Mouse (Mus musculus) intestine, embryonic 15.5 days (tissue): ENCODE data around the gene Jmjd6. TPM values are rescaled to one million over a fixed set of nuclear protein-coding genes. Genes with fewer than 3 reads are reported as not detected.

ENCODE experiments used
- ATAC-seq: fragments of 200-750 bp; cut with Nextera tagmentation; 2 replicates; pipeline ENCODE4 v1.8.0; 2017; ENCODE audit warnings: moderate TSS enrichment, moderate library complexity
- H3K27ac ChIP-seq: fragments of 300-500 bp; sonication (generic); 2 replicates; pipeline ENCODE4 v1.5.1; 2015; ENCODE audit warnings: mild to moderate bottlenecking, inconsistent platforms
- H3K27me3 ChIP-seq: fragments of 300-500 bp; sonication (generic); replicated peaks from 2 replicates; pipeline ENCODE4 v1.6.1; 2015; ENCODE audit warnings: inconsistent platforms
- H3K36me3 ChIP-seq: fragments of 300-500 bp; sonication (generic); 2 replicates; pipeline ENCODE4 v1.6.1; 2015; ENCODE audit warnings: inconsistent platforms
- H3K4me1 ChIP-seq: fragments of 300-500 bp; sonication (generic); replicated peaks from 2 replicates; pipeline ENCODE4 v1.6.1; 2015; ENCODE audit warnings: inconsistent platforms
- H3K4me2 ChIP-seq: fragments of 300-500 bp; sonication (generic); replicated peaks from 2 replicates; pipeline ENCODE4 v1.6.1; 2015; ENCODE audit warnings: mild to moderate bottlenecking, inconsistent platforms
- H3K4me3 ChIP-seq: fragments of 300-500 bp; sonication (generic); replicated peaks from 2 replicates; pipeline ENCODE4 v1.5.1; 2015; ENCODE audit warnings: inconsistent platforms
- H3K9ac ChIP-seq: fragments of 300-500 bp; sonication (generic); 2 replicates; pipeline ENCODE4 v1.6.1; 2015; ENCODE audit warnings: inconsistent platforms
- H3K9me3 ChIP-seq: fragments of 300-500 bp; sonication (generic); 2 replicates; pipeline ENCODE4 v1.6.1; 2016; ENCODE audit warnings: inconsistent platforms
- WGBS: fragments of 180-500 bp; shearing (Covaris S2); methylation state at CpG from one replicate; pipeline ENCODE4 v1.1.7; 2015; 5-methylcytosine and 5-hydroxymethylcytosine counted together
- polyA plus RNA-seq: library from polyadenylated mRNA; unstranded; fragments of >200 nt; fragmentation: Nextera tagmentation; extraction: Ambion mirVana; gene quantifications from 2 replicates; pipeline ENCODE4 v1.2.1, GENCODE M21; 2015

Jmjd6 gene
- polyA plus RNA-seq, 1 experiment from 2014 or later, result 88.5 TPM

GRCm38 (mm10) chr11:116819932-116820593 lies 23.2 kb downstream of the Jmjd6 start:
- H3K4me2 ChIP-seq, result no peak overlapping the region
- peak overlapping the region; percentile 64; the same call in 1 of the 2 replicates for H3K27ac ChIP-seq
- ATAC-seq, result no peak
- no peaks in the 10 kb centered on the region for H3K9me3 ChIP-seq
- H3K36me3 ChIP-seq, result no peaks in the 10 kb centered on the region
- WGBS, result 86% methylated on average over 5 of the region's 5 CpGs
- H3K27me3 ChIP-seq, result no peaks in the 10 kb centered on the region
- H3K4me3 ChIP-seq, result no peak overlapping the region
- peaks cover 46% of the 10 kb centered on the region for H3K4me1 ChIP-seq
- H3K9ac ChIP-seq, result no peak overlapping the region

GRCm38 (mm10) chr11:116818722-116819121 lies 24.5 kb downstream of the Jmjd6 start:
- Histone ChIP-seq H3K9me3 (no peaks in the 10 kb centered on the region), H3K9ac (no peak overlapping the region), H3K4me2 (no peak overlapping the region), H3K4me3 (no peak overlapping the region), H3K4me1 (peaks cover 59% of the 10 kb centered on the region), H3K27me3 (no peaks in the 10 kb centered on the region), H3K36me3 (no peaks in the 10 kb centered on the region), H3K27ac (peak overlapping the region; percentile 64)
- WGBS, result 26% methylated on average over 8 of the region's 8 CpGs
- peak; percentile 85 for ATAC-seq

- ATAC-seq, result no peak
- H3K4me2 ChIP-seq, result no peak overlapping the region
- no peak overlapping the region for H3K4me3 ChIP-seq
- H3K27ac ChIP-seq, result no peak overlapping the region
- no peaks in the 10 kb centered on the region for H3K9me3 ChIP-seq
- WGBS, result 92% methylated on average over 5 of the region's 5 CpGs
- no peaks in the 10 kb centered on the region for H3K27me3 ChIP-seq
- no peaks in the 10 kb centered on the region for H3K36me3 ChIP-seq
- peaks cover 70% of the 10 kb centered on the region for H3K4me1 ChIP-seq
- H3K9ac ChIP-seq, result no peak overlapping the region
Measured at GRCm38 (mm10) chr11:116817567-116817966, 25.7 kb downstream of the Jmjd6 start.

GRCm38 (mm10) chr11:116816769-116817168 lies 26.5 kb downstream of the Jmjd6 start:
- Histone ChIP-seq H3K4me2 (no peak overlapping the region), H3K4me1 (peaks cover 64% of the 10 kb centered on the region), H3K27me3 (no peaks in the 10 kb centered on the region), H3K27ac (no peak overlapping the region), H3K4me3 (no peak overlapping the region), H3K9ac (no peak overlapping the region), H3K9me3 (no peaks in the 10 kb centered on the region), H3K36me3 (no peaks in the 10 kb centered on the region)
- WGBS, result 68% methylated on average over 5 of the region's 5 CpGs
- ATAC-seq, result no peak

- H3K9ac ChIP-seq, result 0 out of 2 replicates have a peak overlapping the region, but pooled peaks have one; percentile 5
- 36% methylated on average over 7 of the region's 7 CpGs for WGBS
- H3K4me2 ChIP-seq, result no peak overlapping the region; the same call in 1 of the 2 replicates
- H3K27ac ChIP-seq, result peak overlapping the region; percentile 84
- H3K4me3 ChIP-seq, result no peak overlapping the region
- H3K4me1 ChIP-seq, result peaks cover 57% of the 10 kb centered on the region
- H3K9me3 ChIP-seq, result no peaks in the 10 kb centered on the region
- H3K27me3 ChIP-seq, result no peaks in the 10 kb centered on the region
- ATAC-seq, result no peak
- H3K36me3 ChIP-seq, result no peaks in the 10 kb centered on the region
Measured at GRCm38 (mm10) chr11:116814884-116815415, 28.3 kb downstream of the Jmjd6 start.

GRCm38 (mm10) chr11:116814076-116814883 lies 29.0 kb downstream of the Jmjd6 start:
- 20% methylated on average over 20 of the region's 20 CpGs for WGBS
- H3K9ac ChIP-seq, result no peak overlapping the region; the same call in 1 of the 2 replicates
- H3K4me1 ChIP-seq, result peaks cover 51% of the 10 kb centered on the region

GRCm38 (mm10) chr11:116813610-116814009 lies 29.6 kb downstream of the Jmjd6 start:
- H3K27me3 ChIP-seq, result no peaks in the 10 kb centered on the region
- WGBS, result 77% methylated on average over 13 of the region's 13 CpGs
- no peak overlapping the region; the same call in 1 of the 2 replicates for H3K9ac ChIP-seq
- no peak for ATAC-seq
- no peak overlapping the region for H3K4me2 ChIP-seq
- no peak overlapping the region for H3K4me3 ChIP-seq
- peak overlapping the region; percentile 84 for H3K27ac ChIP-seq
- no peaks in the 10 kb centered on the region for H3K9me3 ChIP-seq
- H3K36me3 ChIP-seq, result no peaks in the 10 kb centered on the region
- H3K4me1 ChIP-seq, result peaks cover 50% of the 10 kb centered on the region

More at GRCm38 (mm10) chr11:116814076-116814883, 29.0 kb downstream of the Jmjd6 start:
- no peak overlapping the region for H3K4me2 ChIP-seq
- H3K36me3 ChIP-seq, result no peaks in the 10 kb centered on the region
- ATAC-seq, result peak; percentile 35
- no peak overlapping the region for H3K4me3 ChIP-seq
- no peaks in the 10 kb centered on the region for H3K27me3 ChIP-seq
- peak overlapping the region; percentile 84 for H3K27ac ChIP-seq
- no peaks in the 10 kb centered on the region for H3K9me3 ChIP-seq

- no peak overlapping the region for H3K9ac ChIP-seq
- H3K4me1 ChIP-seq, result peaks cover 47% of the 10 kb centered on the region
- no peak overlapping the region for H3K4me3 ChIP-seq
- no peaks in the 10 kb centered on the region for H3K27me3 ChIP-seq
- peak overlapping the region; percentile 84 for H3K27ac ChIP-seq
- peak; percentile 34; the same call in 1 of the 2 replicates for ATAC-seq
- 52% methylated on average over 21 of the region's 21 CpGs for WGBS
- H3K36me3 ChIP-seq, result no peaks in the 10 kb centered on the region
- peak overlapping the region; percentile 13; the same call in 1 of the 2 replicates for H3K4me2 ChIP-seq
- no peaks in the 10 kb centered on the region for H3K9me3 ChIP-seq
Measured at GRCm38 (mm10) chr11:116812793-116813529, 30.3 kb downstream of the Jmjd6 start.

GRCm38 (mm10) chr11:116810983-116811901 lies 32.0 kb downstream of the Jmjd6 start:
- Histone ChIP-seq H3K36me3 (no peaks in the 10 kb centered on the region), H3K4me2 (peak overlapping the region; percentile 64), H3K4me3 (peak overlapping the region; percentile 22), H3K27me3 (no peaks in the 10 kb centered on the region), H3K4me1 (peaks cover 43% of the 10 kb centered on the region), H3K9me3 (no peaks in the 10 kb centered on the region), H3K9ac (peak overlapping the region; percentile 34; the same call in 1 of the 2 replicates), H3K27ac (peak overlapping the region; percentile 79)
- peak; percentile 75 for ATAC-seq
- 12% methylated on average over 32 of the region's 32 CpGs for WGBS

GRCm38 (mm10) chr11:116810528-116810927 lies 32.7 kb downstream of the Jmjd6 start:
- Histone ChIP-seq H3K4me3 (no peak overlapping the region), H3K27ac (no peak overlapping the region), H3K27me3 (no peaks in the 10 kb centered on the region), H3K4me1 (peaks cover 43% of the 10 kb centered on the region), H3K36me3 (no peaks in the 10 kb centered on the region), H3K9me3 (no peaks in the 10 kb centered on the region), H3K4me2 (no peak overlapping the region), H3K9ac (no peak overlapping the region)
- no peak for ATAC-seq
- WGBS, result 80% methylated on average over 11 of the region's 11 CpGs

- ATAC-seq, result no peak
- Histone ChIP-seq H3K9me3 (no peaks in the 10 kb centered on the region), H3K27me3 (no peaks in the 10 kb centered on the region), H3K4me3 (no peak overlapping the region), H3K9ac (no peak overlapping the region), H3K4me2 (no peak overlapping the region), H3K36me3 (no peaks in the 10 kb centered on the region), H3K4me1 (peaks cover 34% of the 10 kb centered on the region), H3K27ac (peak overlapping the region; percentile 3; the same call in 1 of the 2 replicates)
- WGBS, result 79% methylated on average over 8 of the region's 8 CpGs
Measured at GRCm38 (mm10) chr11:116809520-116809919, 33.7 kb downstream of the Jmjd6 start.
